ENCODE assay signal across 15 mouse cellular contexts in the genomic region with DNA sequence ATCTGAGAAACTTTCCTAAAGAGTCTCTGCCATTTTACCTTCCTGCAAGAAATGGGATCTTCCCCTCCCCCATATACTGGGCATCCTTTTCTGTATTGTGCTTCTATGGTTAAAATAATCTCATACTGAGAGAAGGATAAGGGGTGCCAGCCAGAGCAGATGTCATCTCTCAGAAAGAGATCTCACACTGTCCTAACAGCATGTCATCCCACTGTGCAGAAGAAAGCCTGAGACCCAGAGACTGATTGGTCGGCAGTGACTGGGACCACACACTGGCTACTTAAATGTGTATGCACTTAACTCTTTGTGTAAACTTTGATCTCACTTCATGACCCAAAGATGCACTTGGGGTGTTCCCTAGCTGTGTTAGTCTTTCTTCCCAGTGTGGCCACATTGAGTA.
"Had no signal": no experiment of that assay in that cellular context is flagged by ENCODE, and none has a peak within 500 bp of the region (broad histone marks: within the 10 kb centered on the region; RNA-seq: fewer than 3 reads in every experiment).

No protein-coding gene starts in this region.

- H3K27ac ChIP-seq: lung, embryonic 15.5 days; macrophage; midbrain, embryonic 13.5 days; neural tube, embryonic 12.5 days; stomach, embryonic 15.5 days; stomach, postnatal 0 days had no signal

- H3K27me3 ChIP-seq: lung, embryonic 15.5 days; megakaryocyte, embryonic 14.5 days; midbrain, embryonic 13.5 days; neural tube, embryonic 12.5 days; stomach, embryonic 15.5 days had no signal

- DNase-seq: liver, postnatal 0 days; lung, adult 2 months; lung, postnatal 14 days; lung, postnatal 36 days; right cerebral cortex, postnatal 14 days; thymus, adult 2 months; thymus, postnatal 25 days; thymus, postnatal 4 days had no signal

- H3K4me3 ChIP-seq: lung, embryonic 15.5 days; megakaryocyte, embryonic 14.5 days; midbrain, embryonic 13.5 days; neural tube, embryonic 12.5 days; stomach, embryonic 15.5 days had no signal

- H3K4me1 ChIP-seq: lung, embryonic 15.5 days; megakaryocyte, embryonic 14.5 days; midbrain, embryonic 13.5 days; neural tube, embryonic 12.5 days; stomach, embryonic 15.5 days had no signal
